Mouse (Mus musculus): ENCODE measurements at regions not wholly inside any gene's neighbourhood (a gene's known extent, or its start where the extent isn't known, plus 50 kb on each side); places are given as distances from the start of the nearest gene placed in this dataset.
"Not testable (repeated sequence)": the region's sequence is repeated elsewhere in the genome, so short reads cannot be mapped to it uniquely, and the experiment has no call there.

GRCm38 (mm10) chr4:75466880-75467327 is 188.8 kb upstream of the Dmac1 start:
- no peak for ATAC-seq (replicated peaks; ENCODE audit: low FRiP score, low read depth)
- H3K9me3 ChIP-seq (replicated peaks; ENCODE audit: low read length) = no peaks in the 10 kb centered on the region
- no peak for DNase-seq (ENCODE audit: low spot score)
- WGBS = 54% methylated on average over 3 of the region's 3 CpGs
- no peak overlapping the region for H3K27ac ChIP-seq
- no peaks in the 10 kb centered on the region for H3K27me3 ChIP-seq (ENCODE audit: insufficient read depth, low read length)
- no peak overlapping the region for H3K4me2 ChIP-seq (ENCODE audit: low read length)
- no peaks in the 10 kb centered on the region for H3K4me1 ChIP-seq (replicated peaks; ENCODE audit: insufficient read depth, low read length)
- H3K4me3 ChIP-seq (replicated peaks; ENCODE audit: low read depth, low read length) = no peak overlapping the region
- H3K36me3 ChIP-seq (ENCODE audit: insufficient read depth, low read length) = no peaks in the 10 kb centered on the region
- H3K9ac ChIP-seq (ENCODE audit: low read depth, low read length) = no peak overlapping the region
- no peak for TF ChIP-seq CTCF (IDR thresholded peaks at IDR 0.05; ENCODE audit: low read depth)

- Histone ChIP-seq H3K4me2 (ENCODE audit: low read length) (no peak overlapping the region), H3K9me3 (replicated peaks; ENCODE audit: low read length) (no peaks in the 10 kb centered on the region), H3K4me3 (replicated peaks; ENCODE audit: low read depth, low read length) (no peak overlapping the region), H3K27me3 (ENCODE audit: insufficient read depth, low read length) (no peaks in the 10 kb centered on the region), H3K36me3 (ENCODE audit: insufficient read depth, low read length) (no peaks in the 10 kb centered on the region), H3K9ac (ENCODE audit: low read depth, low read length) (no peak overlapping the region), H3K27ac (no peak overlapping the region), H3K4me1 (replicated peaks; ENCODE audit: insufficient read depth, low read length) (no peaks in the 10 kb centered on the region)
- ATAC-seq (replicated peaks; ENCODE audit: low FRiP score, low read depth) (no peak), DNase-seq (ENCODE audit: low spot score) (no peak)
- 96% methylated on average over 5 of the region's 5 CpGs for WGBS
- TF ChIP-seq CTCF (IDR thresholded peaks at IDR 0.05; ENCODE audit: low read depth) = no peak
Observed at GRCm38 (mm10) chr4:75463579-75463978, 185.5 kb upstream of the Dmac1 start.

GRCm38 (mm10) chr4:75449478-75449877 is 171.4 kb upstream of the Dmac1 start:
- H3K9me3 ChIP-seq (replicated peaks; ENCODE audit: low read length) = no peaks in the 10 kb centered on the region
- H3K27ac ChIP-seq = no peak overlapping the region
- H3K9ac ChIP-seq (ENCODE audit: low read depth, low read length) = no peak overlapping the region
- no peaks in the 10 kb centered on the region for H3K36me3 ChIP-seq (ENCODE audit: insufficient read depth, low read length)
- H3K4me3 ChIP-seq (replicated peaks; ENCODE audit: low read depth, low read length) = no peak overlapping the region
- TF ChIP-seq CTCF (IDR thresholded peaks at IDR 0.05; ENCODE audit: low read depth) = no peak
- no peaks in the 10 kb centered on the region for H3K27me3 ChIP-seq (ENCODE audit: insufficient read depth, low read length)
- 69% methylated on average over 4 of the region's 4 CpGs for WGBS
- no peaks in the 10 kb centered on the region for H3K4me1 ChIP-seq (replicated peaks; ENCODE audit: insufficient read depth, low read length)
- no peak for ATAC-seq (replicated peaks; ENCODE audit: low FRiP score, low read depth)
- H3K4me2 ChIP-seq (ENCODE audit: low read length) = no peak overlapping the region
- DNase-seq (ENCODE audit: low spot score) = no peak

GRCm38 (mm10) chr4:75423296-75423695 is 145.2 kb upstream of the Dmac1 start:
- DNase-seq (ENCODE audit: low spot score) (no peak), ATAC-seq (replicated peaks; ENCODE audit: low FRiP score, low read depth) (no peak)
- H3K9ac ChIP-seq (ENCODE audit: low read depth, low read length) = no peak overlapping the region
- TF ChIP-seq CTCF (IDR thresholded peaks at IDR 0.05; ENCODE audit: low read depth) = no peak
- H3K4me1 ChIP-seq (replicated peaks; ENCODE audit: insufficient read depth, low read length) = no peaks in the 10 kb centered on the region
- H3K4me2 ChIP-seq (ENCODE audit: low read length) = no peak overlapping the region
- H3K4me3 ChIP-seq (replicated peaks; ENCODE audit: low read depth, low read length) = no peak overlapping the region
- H3K27ac ChIP-seq = no peak overlapping the region
- H3K36me3 ChIP-seq (ENCODE audit: insufficient read depth, low read length) = no peaks in the 10 kb centered on the region
- H3K27me3 ChIP-seq (ENCODE audit: insufficient read depth, low read length) = no peaks in the 10 kb centered on the region
- H3K9me3 ChIP-seq (replicated peaks; ENCODE audit: low read length) = no peaks in the 10 kb centered on the region

- H3K9ac ChIP-seq (ENCODE audit: low read depth, low read length); H3K4me1 ChIP-seq (replicated peaks; ENCODE audit: insufficient read depth, low read length); ATAC-seq (replicated peaks; ENCODE audit: low FRiP score, low read depth); H3K36me3 ChIP-seq (ENCODE audit: insufficient read depth, low read length); H3K4me3 ChIP-seq (replicated peaks; ENCODE audit: low read depth, low read length); H3K27ac ChIP-seq; H3K9me3 ChIP-seq (replicated peaks; ENCODE audit: low read length); H3K27me3 ChIP-seq (ENCODE audit: insufficient read depth, low read length); H3K4me2 ChIP-seq (ENCODE audit: low read length); DNase-seq (ENCODE audit: low spot score): not testable (repeated sequence)
- WGBS = 94% methylated on average over 3 of the region's 3 CpGs
Observed at GRCm38 (mm10) chr4:75400754-75401153, 122.6 kb upstream of the Dmac1 start.

GRCm38 (mm10) chr4:75394992-75395391 is 116.9 kb upstream of the Dmac1 start:
- no peak for TF ChIP-seq CTCF (IDR thresholded peaks at IDR 0.05; ENCODE audit: low read depth)
- DNase-seq (ENCODE audit: low spot score) (no peak), ATAC-seq (replicated peaks; ENCODE audit: low FRiP score, low read depth) (no peak)
- no peaks in the 10 kb centered on the region for H3K27me3 ChIP-seq (ENCODE audit: insufficient read depth, low read length)
- no peaks in the 10 kb centered on the region for H3K36me3 ChIP-seq (ENCODE audit: insufficient read depth, low read length)
- no peak overlapping the region for H3K9ac ChIP-seq (ENCODE audit: low read depth, low read length)
- no peak overlapping the region for H3K4me2 ChIP-seq (ENCODE audit: low read length)
- no peaks in the 10 kb centered on the region for H3K9me3 ChIP-seq (replicated peaks; ENCODE audit: low read length)
- no peak overlapping the region for H3K27ac ChIP-seq
- H3K4me1 ChIP-seq (replicated peaks; ENCODE audit: insufficient read depth, low read length) = no peaks in the 10 kb centered on the region
- H3K4me3 ChIP-seq (replicated peaks; ENCODE audit: low read depth, low read length) = no peak overlapping the region

- 78% methylated on average over 2 of the region's 2 CpGs for WGBS
- Histone ChIP-seq H3K4me1 (replicated peaks; ENCODE audit: insufficient read depth, low read length) (no peaks in the 10 kb centered on the region), H3K9ac (ENCODE audit: low read depth, low read length) (no peak overlapping the region), H3K36me3 (ENCODE audit: insufficient read depth, low read length) (no peaks in the 10 kb centered on the region), H3K9me3 (replicated peaks; ENCODE audit: low read length) (no peaks in the 10 kb centered on the region), H3K4me3 (replicated peaks; ENCODE audit: low read depth, low read length) (no peak overlapping the region), H3K27ac (no peak overlapping the region), H3K4me2 (ENCODE audit: low read length) (no peak overlapping the region), H3K27me3 (ENCODE audit: insufficient read depth, low read length) (no peaks in the 10 kb centered on the region)
- DNase-seq (ENCODE audit: low spot score) = no peak
- no peak for TF ChIP-seq CTCF (IDR thresholded peaks at IDR 0.05; ENCODE audit: low read depth)
- ATAC-seq (replicated peaks; ENCODE audit: low FRiP score, low read depth) = no peak
Observed at GRCm38 (mm10) chr4:75394264-75394663, 116.2 kb upstream of the Dmac1 start.
